Mouse (Mus musculus): ENCODE data around the gene Wasf1.

GRCm38 (mm10) chr10:40872052-40872451 lies 11.2 kb upstream of the Wasf1 start:
- TF ChIP-seq CTCF (IDR thresholded peaks at IDR 0.05 in 2 of 3, conservative IDR thresholded peaks at IDR 0.05 in 1 of 3; ENCODE audit: control insufficient read depth in 1 of 3, insufficient read depth in 1 of 3, low read depth in 2 of 3, low read length in 3 of 3, poor library complexity in 1 of 3, severe bottlenecking in 1 of 3) (no peak), ELF1 (IDR thresholded peaks at IDR 0.05; ENCODE audit: low read depth, low read length) (no peak), ZKSCAN1 (IDR thresholded peaks at IDR 0.05; ENCODE audit: low read depth, low read length) (no peak), TCF12 (IDR thresholded peaks at IDR 0.05; ENCODE audit: low read depth, low read length) (no peak), POLR2A (IDR thresholded peaks at IDR 0.05; ENCODE audit: control insufficient read depth in 1 of 2, insufficient read depth in 1 of 2, low read depth in 1 of 2, low read length in 2 of 2, poor library complexity in 1 of 2) (no peak), POLR2AphosphoS2 (IDR thresholded peaks at IDR 0.05; ENCODE audit: low read length) (no peak), HCFC1 (IDR thresholded peaks at IDR 0.05; ENCODE audit: low read depth, low read length) (no peak), EP300 (IDR thresholded peaks at IDR 0.05; ENCODE audit: low read depth in 1 of 2, low read length in 2 of 2) (no peak), MAFK (IDR thresholded peaks at IDR 0.05; ENCODE audit: borderline replicate concordance, low read depth, low read length) (no peak)

All from MEL (cell line).